Mouse (Mus musculus) intestine, embryonic 14.5 days (tissue): ENCODE results near the gene Tmem108. TPM values are rescaled to one million over a fixed set of nuclear protein-coding genes. Genes with fewer than 3 reads are reported as not detected.

Experiments used
- ATAC-seq: fragments of 200-750 bp; cut with Nextera tagmentation; replicated peaks from 2 replicates; pipeline ENCODE4 v1.8.0; 2017; ENCODE audit warnings: low read depth, moderate number of reproducible peaks, moderate TSS enrichment, moderate library complexity; ENCODE audit not compliant: low FRiP score, low TSS enrichment
- DNase-seq: peaks from one replicate; pipeline ENCODE4 v3.0.0-alpha.2; 2018; ENCODE audit warnings: low spot score
- H3K27ac ChIP-seq: fragments of 300-500 bp; sonication (generic); 2 replicates; pipeline ENCODE4 v1.5.1; 2014; ENCODE audit warnings: low read depth, mild to moderate bottlenecking, control low read depth
- H3K27me3 ChIP-seq: fragments of 300-500 bp; sonication (generic); replicated peaks from 2 replicates; pipeline ENCODE4 v1.6.1; 2014; ENCODE audit warnings: low read length, control low read depth; ENCODE audit not compliant: control insufficient read depth, insufficient read depth
- H3K36me3 ChIP-seq: fragments of 300-500 bp; sonication (generic); 2 replicates; pipeline ENCODE4 v1.6.1; 2014; ENCODE audit warnings: low read length, control low read depth; ENCODE audit not compliant: control insufficient read depth, insufficient read depth
- H3K4me1 ChIP-seq: fragments of 300-500 bp; sonication (generic); replicated peaks from 2 replicates; pipeline ENCODE4 v1.6.1; 2014; ENCODE audit warnings: low read length, control low read depth, mixed read lengths; ENCODE audit not compliant: control insufficient read depth, insufficient read depth
- H3K4me2 ChIP-seq: fragments of 300-500 bp; sonication (generic); 2 replicates; pipeline ENCODE4 v1.6.1; 2014; ENCODE audit warnings: low read length
- H3K4me3 ChIP-seq: fragments of 300-500 bp; sonication (generic); 2 replicates; pipeline ENCODE4 v1.5.1; 2014; ENCODE audit warnings: low read depth, low read length, control low read depth, mixed read lengths
- H3K9ac ChIP-seq: fragments of 300-500 bp; sonication (generic); 2 replicates; pipeline ENCODE4 v1.6.1; 2014; ENCODE audit warnings: mild to moderate bottlenecking, low read length
- H3K9me3 ChIP-seq: fragments of 300-500 bp; sonication (generic); 2 replicates; pipeline ENCODE4 v1.6.1; 2016; ENCODE audit warnings: low read length, control low read depth; ENCODE audit not compliant: control insufficient read depth
- WGBS: fragments of 180-500 bp; shearing (Covaris S2); extraction: QIAGEN DNeasy Blood & Tissue Kit; methylation state at CpG from one replicate; pipeline ENCODE4 v1.1.7; 2014; 5-methylcytosine and 5-hydroxymethylcytosine counted together
- polyA plus RNA-seq: library from polyadenylated mRNA; unstranded; fragments of >200 nt; fragmentation: Nextera tagmentation; extraction: Ambion mirVana; gene quantifications from 2 replicates; pipeline ENCODE4 v1.2.1, GENCODE M21; 2014

Gene Tmem108
- polyA plus RNA-seq, 1 experiment from 2014 or later, result 21.2 TPM

DNA sequence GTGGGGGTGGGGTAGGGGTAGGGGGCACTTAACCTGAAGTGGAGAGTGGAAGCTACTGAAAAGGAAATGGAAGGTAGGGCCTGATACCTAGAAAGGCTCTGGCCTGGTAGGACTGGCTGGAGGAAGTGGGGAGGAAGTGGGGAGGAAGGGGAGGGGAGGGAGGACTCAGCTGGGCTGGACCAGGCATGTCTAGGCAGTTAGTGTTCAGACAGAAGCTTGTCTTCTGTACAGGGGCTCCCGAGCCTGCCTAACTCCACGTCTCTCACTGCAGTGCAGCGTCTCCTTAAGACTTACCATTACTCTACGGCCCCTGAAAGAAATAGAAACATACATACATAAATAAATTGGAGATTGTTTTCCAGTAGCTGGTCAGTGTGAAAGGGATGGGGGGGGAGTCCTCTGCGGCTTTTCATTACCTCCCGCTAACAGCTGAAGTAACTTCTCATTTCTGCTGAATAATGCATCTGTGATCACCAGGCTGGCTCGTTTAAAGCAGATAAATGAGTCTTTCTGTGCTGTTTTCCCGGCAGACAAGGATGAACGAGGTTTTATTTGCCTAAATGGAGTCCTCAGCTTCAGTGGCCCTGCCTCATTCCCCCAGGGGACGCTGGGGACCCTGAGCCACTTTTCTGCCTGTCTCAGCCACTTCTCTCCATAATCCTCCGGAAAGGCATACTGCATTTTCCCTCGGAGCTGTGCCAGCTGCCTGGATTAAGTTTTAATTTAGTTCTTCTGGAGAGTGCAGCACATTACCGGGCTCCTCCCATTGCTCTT is 287.5 kb downstream of the Tmem108 start:
- ATAC-seq (no peak), DNase-seq (no peak)
- H3K4me3 ChIP-seq, result no peak overlapping the region
- H3K27me3 ChIP-seq, result no peaks in the 10 kb centered on the region
- no peaks in the 10 kb centered on the region for H3K9me3 ChIP-seq
- H3K27ac ChIP-seq, result no peak overlapping the region
- no peak overlapping the region for H3K4me2 ChIP-seq
- H3K36me3 ChIP-seq, result no peaks in the 10 kb centered on the region
- no peak overlapping the region for H3K9ac ChIP-seq
- peaks cover 3% of the 10 kb centered on the region; the same call in 1 of the 2 replicates for H3K4me1 ChIP-seq
- 41% methylated on average over 13 of the region's 13 CpGs for WGBS

DNA sequence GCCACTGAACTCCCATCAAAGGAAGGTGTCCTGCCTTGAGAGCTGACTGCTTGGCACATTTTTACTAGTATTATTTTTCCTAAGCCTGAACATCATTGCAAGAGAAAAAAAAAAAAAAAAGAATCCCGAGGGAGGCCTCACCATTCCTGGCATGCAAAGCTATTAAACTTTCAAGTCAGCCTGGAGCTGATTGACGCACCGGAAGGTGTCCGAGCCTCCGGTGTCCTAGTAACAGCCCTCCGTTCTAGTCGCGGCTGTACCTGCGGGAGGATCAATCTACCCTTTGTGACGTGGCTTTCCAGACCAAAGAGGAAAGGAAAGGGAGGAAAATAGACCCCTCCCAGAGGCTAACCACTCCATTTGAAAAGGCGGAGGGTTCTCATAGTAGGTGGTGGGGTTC is 289.9 kb downstream of the Tmem108 start:
- peaks cover 3% of the 10 kb centered on the region; the same call in 1 of the 2 replicates for H3K4me1 ChIP-seq
- no peaks in the 10 kb centered on the region for H3K27me3 ChIP-seq
- H3K36me3 ChIP-seq, result no peaks in the 10 kb centered on the region
- H3K9me3 ChIP-seq, result no peaks in the 10 kb centered on the region
- no peak overlapping the region for H3K9ac ChIP-seq
- no peak overlapping the region for H3K27ac ChIP-seq
- H3K4me3 ChIP-seq, result no peak overlapping the region
- ATAC-seq (no peak), DNase-seq (no peak)
- WGBS, result 20% methylated on average over 11 of the region's 11 CpGs
- peak overlapping the region; percentile 24; the same call in 1 of the 2 replicates for H3K4me2 ChIP-seq

DNA sequence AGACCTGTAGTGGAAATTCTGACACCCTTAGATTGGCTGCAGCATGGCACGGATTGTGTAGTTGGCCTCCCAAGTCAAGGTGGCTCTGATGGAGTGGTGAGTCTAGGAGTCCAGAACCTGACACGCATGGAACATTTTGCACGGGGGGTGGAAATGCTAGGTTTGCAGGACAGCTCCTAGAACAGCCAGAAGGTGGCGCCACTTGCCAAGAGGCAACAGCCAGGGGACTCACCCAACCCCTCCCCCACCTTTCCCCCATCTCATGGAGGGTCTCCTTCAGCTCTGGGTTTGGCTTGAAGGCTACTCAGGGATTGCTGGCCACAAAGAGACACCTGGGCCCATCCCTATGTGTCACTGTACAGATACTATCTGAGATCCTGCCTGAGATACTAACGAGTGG is 292.1 kb downstream of the Tmem108 start:
- H3K27me3 ChIP-seq, result no peaks in the 10 kb centered on the region
- DNase-seq (no peak), ATAC-seq (no peak)
- H3K4me3 ChIP-seq, result no peak overlapping the region
- no peak overlapping the region for H3K27ac ChIP-seq
- no peaks in the 10 kb centered on the region for H3K36me3 ChIP-seq
- H3K9ac ChIP-seq, result no peak overlapping the region
- no peaks in the 10 kb centered on the region for H3K9me3 ChIP-seq
- H3K4me1 ChIP-seq, result peaks cover 2% of the 10 kb centered on the region; the same call in 1 of the 2 replicates
- WGBS, result 74% methylated on average over 5 of the region's 5 CpGs
- H3K4me2 ChIP-seq, result no peak overlapping the region

DNA sequence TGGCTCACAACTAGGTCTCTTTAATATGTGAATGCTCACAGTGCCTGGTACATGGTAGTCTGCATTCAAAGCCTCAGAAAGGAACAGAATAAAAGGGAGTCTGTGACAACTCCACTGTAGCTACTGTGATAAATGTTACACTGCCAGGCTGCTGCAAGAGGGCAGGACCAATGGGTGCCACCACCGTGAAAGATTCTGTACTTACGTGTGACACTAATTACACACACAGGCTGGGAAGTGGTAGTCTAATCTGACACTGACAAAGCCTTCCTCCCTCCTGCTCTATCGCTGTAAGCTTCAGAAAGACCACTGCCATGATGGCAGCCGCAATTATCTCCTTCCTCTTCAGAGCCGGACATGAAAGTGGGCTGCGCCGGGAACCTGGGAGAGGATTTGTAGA is 292.7 kb downstream of the Tmem108 start:
- DNase-seq (no peak), ATAC-seq (no peak)
- Histone ChIP-seq H3K27me3 (no peaks in the 10 kb centered on the region), H3K4me1 (no peaks in the 10 kb centered on the region; the same call in 1 of the 2 replicates), H3K9ac (no peak overlapping the region), H3K36me3 (no peaks in the 10 kb centered on the region), H3K9me3 (no peaks in the 10 kb centered on the region), H3K4me2 (no peak overlapping the region), H3K4me3 (no peak overlapping the region), H3K27ac (no peak overlapping the region)
- 86% methylated on average over 7 of the region's 7 CpGs for WGBS

DNA sequence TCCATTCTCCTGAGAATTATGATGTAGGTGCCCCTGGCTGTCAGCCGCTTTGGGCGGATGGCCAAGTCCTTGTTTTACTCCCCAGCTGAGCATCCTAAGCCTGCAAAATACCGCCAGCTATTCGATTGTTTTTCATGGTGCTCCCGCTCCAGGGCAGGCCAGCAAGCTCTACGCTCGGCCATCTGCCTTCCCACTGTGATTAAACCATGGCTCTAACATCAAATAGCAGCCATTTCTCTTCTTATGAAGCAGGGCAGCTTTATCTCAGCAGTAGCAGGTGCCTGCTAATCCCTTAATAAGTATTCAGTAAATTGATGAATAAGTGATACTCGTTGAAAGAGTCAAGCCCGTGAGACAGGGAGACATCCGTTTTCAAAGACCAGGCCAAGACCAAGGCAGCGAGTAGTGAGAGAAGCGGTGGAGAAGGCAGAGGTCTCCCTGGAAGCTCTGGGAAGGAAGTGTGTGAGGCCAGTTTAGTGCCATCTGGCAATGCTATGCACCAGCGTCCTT is 295.9 kb downstream of the Tmem108 start:
- H3K4me2 ChIP-seq, result no peak overlapping the region
- DNase-seq, result no peak
- no peaks in the 10 kb centered on the region; the same call in 1 of the 2 replicates for H3K4me1 ChIP-seq
- no peak overlapping the region for H3K27ac ChIP-seq
- ATAC-seq, result no peak
- WGBS, result 60% methylated on average over 13 of the region's 13 CpGs
- H3K4me3 ChIP-seq, result no peak overlapping the region
- no peaks in the 10 kb centered on the region for H3K36me3 ChIP-seq
- no peak overlapping the region for H3K9ac ChIP-seq
- H3K9me3 ChIP-seq, result no peaks in the 10 kb centered on the region
- H3K27me3 ChIP-seq, result no peaks in the 10 kb centered on the region

DNA sequence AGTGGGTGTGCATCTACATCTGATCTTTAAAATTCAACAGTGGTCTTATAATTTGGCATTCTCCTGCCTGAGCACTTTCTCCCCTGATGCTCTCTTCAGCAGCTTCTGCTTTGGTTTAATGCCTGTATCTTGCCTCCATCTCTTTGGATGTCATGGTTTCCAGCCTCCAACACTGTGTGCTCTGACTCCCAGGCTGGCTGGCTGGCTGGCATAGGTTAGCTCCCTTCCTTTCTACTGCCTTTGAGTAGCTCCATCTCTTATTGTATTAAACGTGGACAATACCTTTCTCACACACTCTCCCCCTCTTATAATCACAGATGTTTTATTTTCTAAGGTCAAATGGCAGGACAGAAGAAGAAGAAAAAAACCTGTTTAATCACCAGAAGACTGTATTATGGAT is 296.3 kb downstream of the Tmem108 start:
- DNase-seq, result no peak
- H3K4me3 ChIP-seq, result no peak overlapping the region
- no peak overlapping the region for H3K27ac ChIP-seq
- H3K4me1 ChIP-seq, result no peaks in the 10 kb centered on the region; the same call in 1 of the 2 replicates
- no peak overlapping the region for H3K4me2 ChIP-seq
- ATAC-seq, result no peak
- 29% methylated on average over 1 of the region's 1 CpGs for WGBS
- no peaks in the 10 kb centered on the region for H3K9me3 ChIP-seq
- H3K27me3 ChIP-seq, result no peaks in the 10 kb centered on the region
- H3K36me3 ChIP-seq, result no peaks in the 10 kb centered on the region
- no peak overlapping the region for H3K9ac ChIP-seq

DNA sequence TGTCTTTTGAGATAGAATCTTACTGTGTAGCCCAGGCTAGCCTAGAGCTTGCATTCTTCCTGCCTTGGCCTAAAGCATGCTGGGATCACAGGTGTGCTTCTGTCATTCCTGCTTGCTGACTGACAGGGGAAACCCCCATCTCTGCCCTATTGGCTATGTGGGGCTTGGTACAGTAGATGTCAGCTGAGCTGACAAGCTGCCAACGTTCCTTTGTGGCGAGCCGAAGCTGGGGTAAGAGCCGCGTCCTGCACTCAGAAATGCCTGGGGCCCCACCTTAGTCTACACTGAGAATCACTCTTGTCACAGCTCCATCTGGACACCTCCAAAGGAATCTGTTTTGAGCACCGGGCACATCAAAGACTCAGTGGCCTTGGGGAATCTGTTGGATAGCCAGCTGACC is 297.8 kb downstream of the Tmem108 start:
- no peak overlapping the region for H3K27ac ChIP-seq
- WGBS, result 86% methylated on average over 6 of the region's 6 CpGs
- H3K9me3 ChIP-seq, result no peaks in the 10 kb centered on the region
- H3K4me3 ChIP-seq, result no peak overlapping the region
- no peaks in the 10 kb centered on the region for H3K36me3 ChIP-seq
- ATAC-seq (no peak), DNase-seq (no peak)
- H3K4me2 ChIP-seq, result no peak overlapping the region
- H3K9ac ChIP-seq, result no peak overlapping the region
- H3K4me1 ChIP-seq, result no peaks in the 10 kb centered on the region; the same call in 1 of the 2 replicates
- H3K27me3 ChIP-seq, result no peaks in the 10 kb centered on the region

DNA sequence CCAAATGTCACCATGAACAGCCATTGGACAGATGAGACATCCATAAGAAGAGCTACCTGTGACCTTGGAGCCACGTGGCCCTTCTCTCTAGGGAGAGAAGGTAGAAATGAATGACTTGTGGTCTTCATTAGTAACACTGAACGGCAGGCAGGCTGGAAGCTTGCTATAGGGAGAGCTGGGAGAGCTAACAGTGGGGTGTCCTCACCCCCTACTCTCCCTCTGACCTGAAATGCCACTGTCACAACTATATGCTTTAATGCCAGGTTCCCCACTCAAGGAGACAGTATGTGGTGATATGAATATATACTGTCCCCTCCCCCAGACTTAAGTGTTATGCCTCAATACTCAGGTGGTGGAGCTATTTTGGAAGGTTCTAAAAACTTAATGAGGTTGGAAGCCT is 301.8 kb downstream of the Tmem108 start:
- no peak for ATAC-seq
- H3K36me3 ChIP-seq, result no peaks in the 10 kb centered on the region

DNA sequence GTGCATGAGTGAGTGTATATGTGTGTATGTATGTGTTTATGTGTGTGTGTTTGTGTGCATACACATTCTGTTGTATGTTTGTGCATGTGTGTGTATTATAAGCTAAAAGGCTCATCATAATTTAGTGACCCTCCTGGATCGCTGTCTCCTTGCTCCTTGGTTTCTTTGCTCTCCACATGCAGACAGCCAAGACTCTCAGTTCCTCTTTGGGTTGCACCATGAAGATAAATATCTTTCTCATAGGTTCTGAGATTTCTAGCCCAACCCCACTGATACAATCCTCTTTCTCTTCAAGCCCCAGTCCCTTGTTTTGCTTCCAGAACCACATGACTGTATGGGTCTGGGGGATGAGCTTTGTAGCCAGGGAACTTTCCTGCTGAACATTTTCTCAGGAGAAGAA is 302.3 kb downstream of the Tmem108 start:
- no peak for ATAC-seq
- Histone ChIP-seq H3K9ac (no peak overlapping the region), H3K36me3 (no peaks in the 10 kb centered on the region), H3K27ac (no peak overlapping the region), H3K27me3 (no peaks in the 10 kb centered on the region), H3K4me1 (no peaks in the 10 kb centered on the region), H3K4me3 (no peak overlapping the region), H3K9me3 (no peaks in the 10 kb centered on the region), H3K4me2 (no peak overlapping the region)
- WGBS, result 88% methylated on average over 1 of the region's 1 CpGs
- no peak for DNase-seq

More for the DNA sequence above, 301.8 kb downstream of the Tmem108 start:
- Histone ChIP-seq H3K27me3 (no peaks in the 10 kb centered on the region), H3K9me3 (no peaks in the 10 kb centered on the region), H3K4me2 (no peak overlapping the region), H3K4me1 (no peaks in the 10 kb centered on the region), H3K9ac (no peak overlapping the region), H3K27ac (no peak overlapping the region), H3K4me3 (no peak overlapping the region)
- no peak for DNase-seq
- 57% methylated on average over 2 of the region's 2 CpGs for WGBS
